Mouse (Mus musculus) layer of hippocampus, postnatal 14 days (tissue): ENCODE data around the gene Ndufs2. TPM values are rescaled to one million over a fixed set of nuclear protein-coding genes. Genes with fewer than 3 reads are reported as not detected.

ENCODE experiments used
- DNase-seq, 2 experiments: peaks; one replicate each; pipeline ENCODE4 v3.0.0; 2021 to 2022; ENCODE audit warnings: low spot score in 2 of 2, mixed read lengths in 1 of 2
- long read RNA-seq, 2 experiments: library from polyadenylated mRNA; stranded (forward); transcript quantifications; one replicate each; pipeline ENCODE4 v2.0.0; 2021
- total RNA-seq, 2 experiments: library from RNA; stranded (reverse); gene quantifications; 2 replicates each; pipeline ENCODE4 v1.2.3; 2021

The Ndufs2 gene
- total RNA-seq: 100 to 1,000 TPM; 274 to 282 TPM
- long read RNA-seq, experiment 1, transcript Ndufs2-201 (13 exons, 1,623 nt): major isoform, 144 of 162 reads
- long read RNA-seq, experiment 1, partial matches to known transcripts: 15 of 162 reads
- long read RNA-seq, experiment 1, other reads (novel, unspliced or antisense): 3 of 162 reads
- long read RNA-seq, experiment 2, transcript Ndufs2-201 (13 exons, 1,623 nt): major isoform, 192 of 212 reads
- long read RNA-seq, experiment 2, partial matches to known transcripts: 14 of 212 reads
- long read RNA-seq, experiment 2, other reads (novel, unspliced or antisense): 5 of 212 reads

DNA sequence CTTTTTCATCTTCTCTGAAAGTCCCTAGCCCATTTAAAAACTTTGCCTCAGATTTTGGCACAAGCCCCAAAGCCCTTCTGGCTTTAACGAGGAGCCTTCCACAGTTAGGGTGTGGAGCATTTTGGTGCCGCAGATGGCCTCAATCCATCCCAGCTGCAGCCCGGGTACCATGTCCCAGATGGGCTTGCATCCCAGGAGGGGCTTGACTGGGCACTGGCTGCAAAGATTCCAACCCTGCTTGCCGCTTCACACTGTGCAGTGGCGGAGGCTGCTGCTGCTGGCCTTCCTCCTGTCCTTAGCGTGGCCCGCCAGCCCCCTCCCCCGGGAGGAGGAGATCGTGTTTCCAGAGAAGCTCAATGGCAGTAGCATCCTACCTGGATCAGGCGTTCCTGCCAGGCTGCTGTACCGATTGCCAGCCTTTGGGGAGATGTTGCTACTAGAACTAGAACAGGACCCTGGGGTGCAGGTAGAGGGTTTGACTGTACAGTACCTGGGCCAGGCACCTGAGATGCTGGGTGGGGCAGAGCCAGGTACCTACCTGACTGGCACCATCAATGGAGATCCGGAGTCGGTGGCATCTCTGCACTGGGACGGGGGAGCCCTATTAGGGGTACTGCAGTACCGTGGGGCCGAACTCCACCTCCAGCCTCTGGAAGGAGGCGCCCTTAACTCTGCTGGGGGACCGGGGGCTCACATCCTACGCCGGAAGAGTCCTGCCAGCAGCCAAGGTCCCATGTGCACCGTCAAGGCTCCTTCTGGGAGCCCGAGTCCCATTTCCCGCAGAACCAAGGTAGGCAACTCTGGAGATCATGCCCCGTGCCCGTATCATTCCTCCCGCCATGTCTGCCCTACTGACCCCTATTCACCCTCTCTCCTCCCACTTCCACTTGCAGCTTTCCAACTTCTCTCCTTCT lies at the start of gene Ndufs2:
Ndufs2 (minus strand) TSS at position 709 of the 914 bp plus-strand sequence.
- DNase-seq: peak in 1 of 2 experiments; percentile 40

GRCm38 (mm10) chr1:171298226-171298625 lies 47.0 kb upstream of the Ndufs2 start:
- no peak for DNase-seq

DNA sequence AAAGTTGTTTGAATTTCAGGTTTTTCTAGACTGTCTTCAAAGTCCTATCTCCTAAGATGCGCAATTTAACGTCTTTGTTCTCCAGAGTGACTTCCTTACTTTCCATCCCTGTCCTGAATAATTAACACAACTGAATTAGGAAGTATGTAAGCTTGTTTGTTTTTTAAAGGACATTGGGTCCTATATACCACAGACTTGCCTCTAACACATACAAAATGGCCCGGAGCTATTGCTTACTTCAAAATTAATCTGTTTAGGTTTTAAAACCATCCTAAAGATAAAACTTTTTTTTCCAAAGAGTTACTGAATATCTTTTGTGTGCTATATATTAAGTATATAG lies 43.8 kb upstream of the Ndufs2 start:
- no peak for DNase-seq

DNA sequence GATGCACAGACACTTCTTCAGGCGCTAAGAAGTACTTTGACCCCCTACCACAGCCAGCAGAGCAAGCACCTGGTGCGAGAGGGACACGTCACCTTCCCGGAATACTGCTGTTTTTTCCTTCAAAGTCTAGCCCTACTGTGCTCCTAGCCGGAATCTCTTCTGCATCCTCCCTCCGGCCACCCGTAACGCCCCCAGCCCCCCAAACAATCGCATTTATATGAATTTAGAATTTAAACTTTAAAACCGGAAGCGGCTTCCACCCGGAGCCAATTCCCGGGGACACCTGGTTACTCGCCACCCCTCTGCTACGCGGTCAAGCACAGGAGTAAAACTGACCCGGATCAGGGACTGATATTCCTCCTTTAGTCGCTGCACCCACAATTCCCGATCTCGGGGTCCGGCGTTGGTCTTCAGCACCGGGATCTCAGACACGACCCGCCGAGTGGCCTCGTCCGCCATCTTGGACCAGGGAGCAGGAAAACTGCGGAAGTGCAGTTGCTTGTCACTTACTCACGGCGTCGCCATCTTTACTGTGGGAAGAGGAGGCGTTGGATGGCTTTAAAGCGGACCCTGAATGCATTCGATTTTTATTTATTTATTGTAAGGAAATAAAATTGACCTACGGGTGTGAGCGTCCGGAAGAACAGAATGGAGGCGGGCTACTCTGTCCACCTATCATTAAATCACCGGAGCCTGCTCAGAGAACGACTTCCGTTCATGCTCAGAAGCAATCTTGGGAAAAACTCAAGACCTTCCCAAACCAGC lies 43.3 kb upstream of the Ndufs2 start, which contains the start of gene Ufc1:
Ufc1 (minus strand) TSS at position 727 of the 765 bp plus-strand sequence.
- DNase-seq: peak; percentile 88 to 91

GRCm38 (mm10) chr1:171293906-171294297 lies 42.7 kb upstream of the Ndufs2 start:
- no peak for DNase-seq

DNA sequence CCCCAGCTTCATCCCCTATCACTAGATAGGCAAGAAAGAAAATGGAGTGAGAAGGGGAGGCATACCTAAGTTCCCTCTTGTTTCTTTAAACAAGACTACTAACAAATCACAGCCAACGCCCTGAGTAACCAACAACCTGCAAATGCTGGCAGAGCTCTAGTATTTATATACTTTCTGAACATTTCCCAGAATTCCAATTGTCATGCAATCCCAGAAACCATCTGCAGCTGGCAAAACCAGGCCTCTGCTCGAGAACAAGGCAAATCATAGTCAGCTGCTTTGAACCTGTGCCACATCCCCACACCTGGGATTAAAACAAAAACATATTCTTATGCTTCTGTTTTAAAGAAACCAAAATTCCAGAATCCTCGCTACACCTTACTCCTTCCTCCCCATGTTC lies 42.2 kb upstream of the Ndufs2 start:
- DNase-seq: no peak

GRCm38 (mm10) chr1:171288328-171288727 lies 37.1 kb upstream of the Ndufs2 start:
- no peak for DNase-seq

DNA sequence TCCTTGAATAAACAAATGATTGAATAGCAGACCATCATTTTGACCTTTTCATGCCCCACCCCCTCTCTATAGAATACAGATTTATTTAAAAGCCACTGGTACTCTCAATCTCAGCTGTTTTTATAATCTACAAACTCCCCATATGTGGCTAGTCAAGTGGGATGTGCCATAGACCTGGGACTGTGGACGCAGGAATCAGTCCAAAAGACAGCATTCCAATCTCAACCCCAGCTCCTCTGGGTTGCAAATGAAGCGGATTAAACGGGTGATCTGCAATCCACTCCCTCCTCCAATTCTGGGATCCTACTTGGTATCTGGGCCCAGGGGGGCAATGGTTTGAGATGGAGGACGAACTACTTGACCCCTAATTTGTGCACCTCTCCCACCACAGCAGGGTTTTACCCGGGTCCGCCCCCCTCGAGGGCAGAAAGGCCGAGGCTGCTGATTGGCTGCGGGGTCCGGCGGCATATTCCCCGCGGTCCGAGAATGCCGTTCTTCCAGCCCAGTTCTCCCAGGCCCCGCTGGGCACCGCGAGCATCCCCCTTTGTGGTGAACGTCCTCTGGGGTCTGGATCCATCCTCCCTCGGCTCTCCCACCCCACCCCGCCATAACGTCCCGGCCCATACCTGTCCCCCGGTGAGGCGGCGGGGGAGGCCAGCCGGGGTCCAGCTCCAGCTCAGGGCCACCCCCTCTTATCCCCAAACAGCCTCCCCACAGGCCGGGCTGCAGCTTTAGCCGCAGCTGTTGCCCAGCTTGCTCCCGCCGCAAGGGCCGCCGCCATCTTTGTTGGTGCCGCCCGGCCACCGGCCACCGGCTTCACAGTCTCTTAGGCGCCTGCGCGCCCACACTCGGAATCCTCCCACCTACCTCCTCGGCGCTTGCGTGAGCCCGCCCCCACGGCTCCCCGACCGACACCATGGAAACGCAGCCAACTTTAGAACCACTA lies 36.2 kb upstream of the Ndufs2 start, which contains the start of gene Usp21:
Usp21 (minus strand) TSS at position 856 of the 946 bp plus-strand sequence.
- DNase-seq: peak; percentile 92 to 96

- no peak for DNase-seq
Measured at GRCm38 (mm10) chr1:171286517-171286916, 35.3 kb upstream of the Ndufs2 start.

- no peak for DNase-seq
Measured at GRCm38 (mm10) chr1:171285096-171285892, 34.1 kb upstream of the Ndufs2 start.

- DNase-seq: peak in 1 of 2 experiments; percentile 1
Measured at GRCm38 (mm10) chr1:171284491-171284890, 33.3 kb upstream of the Ndufs2 start.

- DNase-seq: no peak
Measured at GRCm38 (mm10) chr1:171283188-171284160, 32.3 kb upstream of the Ndufs2 start.

DNA sequence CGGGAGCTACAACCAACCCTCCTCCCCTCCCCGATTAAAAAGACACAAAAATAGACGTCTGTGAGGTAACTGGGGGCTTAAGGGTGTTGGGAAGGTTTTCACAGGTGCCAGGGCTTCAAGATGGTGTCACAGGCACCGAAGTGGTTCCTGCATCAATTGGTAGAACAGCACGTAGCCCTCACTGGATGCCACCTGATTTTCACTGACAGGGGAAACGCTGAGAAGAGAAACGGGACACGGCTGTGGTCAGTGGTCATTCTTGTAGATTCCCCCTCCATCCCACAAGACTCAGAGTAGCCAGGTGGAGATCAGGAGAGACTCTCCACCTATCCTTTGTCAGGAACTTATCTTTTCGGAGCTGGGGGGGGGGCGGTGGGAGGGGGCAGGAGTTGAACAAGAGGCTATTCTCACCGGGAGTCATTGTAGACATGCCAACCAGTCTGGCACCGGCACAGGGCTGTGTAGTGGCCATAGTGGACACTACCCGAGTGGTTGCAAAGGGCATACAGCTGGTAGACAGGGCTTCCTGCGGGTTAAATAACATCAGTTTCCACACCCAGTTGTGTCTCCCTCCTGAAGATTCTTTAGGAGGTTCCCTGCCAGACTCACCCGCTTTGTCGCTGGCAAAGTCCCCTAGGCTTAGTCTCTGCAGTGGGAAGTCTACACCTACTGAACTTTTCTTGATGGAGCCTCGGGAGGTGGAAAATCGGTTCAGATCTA lies 31.1 kb upstream of the Ndufs2 start:
- DNase-seq: no peak

DNA sequence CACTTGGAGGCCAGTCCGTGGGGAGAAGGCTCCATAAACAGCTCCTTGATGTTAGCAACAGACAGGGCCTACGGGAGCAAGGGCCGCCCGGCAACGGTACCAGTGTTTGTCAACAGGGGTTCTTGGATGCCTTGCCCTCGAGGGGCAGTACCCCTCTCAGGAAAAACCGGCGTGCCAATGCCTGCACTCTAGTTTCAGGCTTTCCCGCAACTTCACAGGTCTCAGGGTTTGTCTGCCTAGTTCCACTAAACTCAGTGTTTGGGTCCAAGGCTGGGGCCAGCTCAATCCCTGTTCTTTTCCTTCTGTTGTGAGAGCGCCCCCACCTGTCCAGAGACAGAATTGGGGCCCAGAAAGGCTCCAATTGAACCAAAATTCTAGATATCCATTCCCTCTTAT lies 30.3 kb upstream of the Ndufs2 start:
- peak; percentile 83 to 85 for DNase-seq

- peak; percentile 91 to 98 for DNase-seq
Measured at GRCm38 (mm10) chr1:171280916-171281527, 29.8 kb upstream of the Ndufs2 start, which contains the start of gene Ppox. Ppox (minus strand) TSS chr1:171281186.

DNA sequence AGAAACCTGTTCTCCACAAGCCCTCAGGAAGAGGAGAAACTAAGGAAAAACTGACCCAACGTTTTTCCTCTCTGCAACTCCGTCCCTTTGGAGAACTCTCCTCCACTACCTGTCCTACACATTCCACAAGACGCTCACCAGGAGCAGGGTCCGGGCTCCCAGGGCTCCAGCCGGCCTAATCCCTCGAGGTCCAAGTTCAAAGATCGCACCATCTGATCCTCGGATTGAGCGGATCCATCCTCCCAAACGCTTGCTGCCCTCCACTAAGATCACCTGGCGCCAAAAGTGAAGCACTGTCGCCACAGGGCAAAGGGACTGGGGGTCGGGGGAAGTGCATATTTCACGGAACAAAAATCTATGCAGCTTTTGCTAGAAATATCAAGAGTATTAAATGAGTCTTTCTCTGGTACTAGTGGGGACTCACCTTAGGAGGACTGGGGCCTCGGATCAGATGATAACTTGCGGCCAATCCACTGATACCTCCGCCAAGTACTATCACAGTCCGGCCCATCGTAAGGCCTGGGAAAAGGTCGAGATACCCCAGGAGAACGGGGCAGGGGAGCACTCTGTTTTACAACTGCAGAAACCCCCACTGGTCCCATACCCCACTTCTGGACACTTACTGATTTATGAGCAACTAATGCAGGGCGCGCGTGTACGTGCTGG lies 29.2 kb upstream of the Ndufs2 start:
- DNase-seq: no peak
